Mouse (Mus musculus) megakaryocyte progenitor cell, adult 5-6 weeks (primary cell): ENCODE measurements around the gene H2-K1. TPM values are rescaled to one million over a fixed set of nuclear protein-coding genes. Genes with fewer than 3 reads are reported as not detected.
"Not testable (repeated sequence)": the region's sequence is repeated elsewhere in the genome, so short reads cannot be mapped to it uniquely, and the experiment has no call there.

Experiments used
- ATAC-seq: replicated peaks from 2 replicates; pipeline ENCODE4 v1.8.0; 2016; ENCODE audit warnings: mild to moderate bottlenecking, moderate TSS enrichment, inconsistent platforms; ENCODE audit not compliant: poor library complexity
- total RNA-seq, 2 experiments: library from RNA; stranded (forward) in 1 of 2; stranded (reverse) in 1 of 2; fragments of 157-497, 149-512 nt in 1 of 2; fragments of 200-1000 nt in 1 of 2; gene quantifications; 2 replicates each; pipeline versions ENCODE4 v1.2.3 to v1.2.4; 2015 to 2017

The H2-K1 gene
- total RNA-seq, 2 experiments from 2014 or later = 748 to 1,011 TPM

- ATAC-seq = peak; percentile 55
Measured at GRCm38 (mm10) chr17:34027656-34028223, 27.6 kb upstream of the H2-K1 start, which contains the start of gene H2-Ke6. Gene H2-Ke6 (minus strand): TSS chr17:34028060.

DNA sequence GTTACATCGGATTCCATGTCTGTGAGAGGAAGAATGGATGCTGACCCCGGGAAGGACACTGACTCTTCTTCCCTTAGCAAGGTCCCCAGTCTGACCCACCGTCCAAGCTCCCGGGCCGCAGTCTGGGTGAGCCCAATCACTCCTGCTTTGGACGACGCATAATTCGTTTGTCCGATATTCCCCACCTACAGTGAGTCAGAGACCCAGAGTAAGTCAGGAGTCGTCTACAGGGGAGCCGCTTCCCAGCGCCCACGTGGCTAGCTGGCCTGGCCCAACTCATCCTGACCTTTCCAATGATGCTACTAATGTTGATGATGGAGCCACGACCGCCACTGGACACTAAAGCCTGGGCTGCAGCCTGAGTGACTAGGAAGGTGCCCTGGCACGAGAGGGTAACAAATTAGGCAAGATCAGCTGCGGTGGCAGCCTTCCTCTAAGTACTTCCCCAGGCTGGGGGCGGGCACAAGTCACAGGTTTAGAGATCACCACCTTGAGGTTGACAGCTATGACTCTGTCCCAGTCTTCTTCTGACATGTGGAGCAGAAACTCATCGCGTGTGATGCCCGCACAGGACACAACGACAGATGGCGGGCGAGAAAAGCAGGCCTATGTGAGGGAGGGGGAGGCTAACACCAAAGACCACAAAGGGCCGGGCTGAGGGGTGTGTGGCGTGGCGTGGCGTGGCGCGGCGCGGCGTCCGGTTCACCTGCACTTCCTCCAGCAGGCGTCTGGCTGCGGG is 26.9 kb upstream of the H2-K1 start:
- ATAC-seq = peak; percentile 33

DNA sequence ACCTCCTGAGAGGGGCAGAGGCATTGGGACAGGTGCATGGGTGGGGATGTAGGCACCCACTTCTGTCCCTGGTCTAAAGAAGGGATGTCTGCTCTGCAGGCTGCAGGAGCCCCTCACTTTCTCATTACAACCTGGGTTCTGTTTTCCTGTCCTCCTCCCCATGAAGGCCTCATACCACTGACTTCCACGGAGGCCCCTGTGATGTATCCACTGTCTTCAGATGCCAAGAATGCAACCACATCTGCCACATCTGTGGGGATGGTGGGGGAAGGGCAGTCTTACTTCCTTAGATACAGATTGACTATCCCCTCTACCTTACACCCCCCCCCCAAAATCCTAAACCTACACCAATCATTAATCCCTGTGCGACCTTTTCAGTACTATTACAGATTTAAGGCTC is 26.1 kb upstream of the H2-K1 start:
- ATAC-seq = no peak

GRCm38 (mm10) chr17:34025756-34026151 is 25.6 kb upstream of the H2-K1 start:
- ATAC-seq = no peak

DNA sequence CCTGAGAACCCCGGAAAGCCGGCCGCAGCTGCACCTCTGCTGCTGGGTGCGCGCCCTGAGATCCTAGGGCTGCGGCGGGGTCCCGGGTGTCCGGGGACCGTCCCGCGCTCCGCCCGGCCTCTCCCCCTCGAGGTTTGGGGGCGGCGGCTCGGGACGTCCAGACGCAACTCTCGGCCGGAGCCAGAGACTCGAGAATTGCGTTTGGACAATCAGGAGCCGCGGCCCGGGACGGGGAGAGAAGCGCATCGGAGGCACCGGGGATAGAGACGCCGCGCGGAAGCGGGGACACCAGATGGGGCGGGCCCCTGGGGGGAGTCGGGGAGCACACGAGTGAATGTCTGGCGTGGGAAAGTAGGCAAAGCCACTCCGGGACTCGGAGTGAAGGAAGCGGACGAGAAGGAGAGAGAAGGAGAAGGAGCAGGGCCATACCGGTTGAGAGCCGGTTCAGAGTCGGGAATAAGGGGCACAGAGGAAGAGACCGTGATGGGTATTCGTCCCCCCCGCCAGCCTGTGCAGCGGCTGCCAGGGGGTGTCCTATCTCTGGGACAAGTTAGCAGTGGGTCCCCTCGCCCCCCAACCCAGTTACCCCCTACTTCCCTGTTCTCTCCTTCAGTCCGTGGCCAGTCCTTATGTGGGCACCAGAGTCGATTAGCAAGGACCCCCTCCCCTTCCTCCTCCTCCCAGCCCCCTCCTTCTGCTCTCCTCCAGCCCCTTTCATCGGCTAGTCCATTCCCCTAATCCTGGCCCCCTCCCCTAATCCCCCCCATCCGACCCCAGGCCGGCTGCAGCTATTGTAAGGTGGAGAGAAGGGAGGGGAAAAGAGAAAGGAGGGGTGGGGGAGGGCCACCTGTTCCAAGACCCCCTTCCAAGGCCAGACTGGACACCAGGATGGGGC is 25.0 kb upstream of the H2-K1 start:
- no peak for ATAC-seq

DNA sequence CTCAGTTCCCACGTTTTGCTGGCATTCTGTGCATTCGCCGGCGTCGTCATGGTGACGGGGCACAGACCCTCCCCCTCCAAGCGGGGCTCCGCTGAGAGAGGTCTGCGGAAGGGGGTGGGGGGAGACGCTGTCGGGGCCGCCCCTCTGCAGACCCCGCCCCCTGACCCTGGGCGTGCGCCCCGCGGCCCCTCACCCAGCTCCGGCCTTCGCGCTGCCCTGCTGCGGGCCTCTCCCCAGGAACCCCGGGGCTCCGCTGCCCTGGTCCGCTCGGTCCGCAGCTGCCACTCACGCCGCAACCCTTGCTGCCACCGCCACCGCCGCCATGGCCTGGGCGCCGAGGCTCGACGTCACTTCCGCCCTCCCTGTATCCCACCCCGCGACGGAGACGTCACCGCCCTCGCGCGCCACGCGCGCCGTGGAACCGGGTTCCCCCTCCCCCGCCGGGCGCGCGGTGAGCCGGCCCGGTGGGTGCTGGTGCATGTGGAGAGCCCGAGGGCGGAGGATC is 24.2 kb upstream of the H2-K1 start, which contains the start of gene Ring1:
Gene Ring1, minus strand, starts transcription at position 364 of the 505 bp plus-strand sequence.
- peak; percentile 37 for ATAC-seq

DNA sequence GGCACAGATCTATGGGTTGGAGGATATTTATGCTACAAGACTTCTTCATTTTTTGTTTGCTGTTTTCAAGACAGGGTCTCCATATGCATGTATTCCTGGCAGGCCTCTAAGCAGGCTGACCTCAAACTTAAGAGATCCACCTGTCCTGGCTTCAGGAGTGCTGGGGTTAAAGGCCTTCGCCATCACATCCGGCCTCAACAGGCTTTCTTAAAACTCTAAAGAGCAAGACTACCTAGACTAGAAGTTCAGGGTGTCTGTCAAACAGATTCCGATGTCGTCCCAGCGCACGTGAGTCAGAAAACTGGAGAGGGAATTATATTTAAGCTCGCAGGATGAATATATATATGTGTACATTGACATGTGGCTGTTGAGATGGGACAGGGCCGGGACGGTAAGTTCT is 23.5 kb upstream of the H2-K1 start:
- no peak for ATAC-seq

GRCm38 (mm10) chr17:34022987-34023386 is 22.8 kb upstream of the H2-K1 start:
- no peak for ATAC-seq

DNA sequence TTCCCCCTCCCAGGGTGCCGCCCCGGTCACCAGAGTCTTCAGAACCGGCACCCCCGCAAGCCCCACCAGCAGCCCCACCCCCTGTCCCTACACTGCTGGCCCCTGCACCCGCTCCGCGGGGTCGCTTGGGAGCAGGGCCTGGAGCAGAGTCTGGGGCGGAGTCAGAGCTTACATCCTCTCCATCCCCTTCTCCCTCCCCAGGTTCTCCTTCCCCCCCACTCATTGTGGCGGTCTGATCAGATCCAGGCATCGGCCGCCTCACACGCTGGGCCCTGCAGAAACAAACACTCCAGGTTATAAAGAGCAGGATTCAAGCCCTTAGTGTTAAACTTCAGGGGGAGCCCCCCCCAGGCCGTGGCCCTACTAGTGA is 22.3 kb upstream of the H2-K1 start:
- no peak for ATAC-seq

DNA sequence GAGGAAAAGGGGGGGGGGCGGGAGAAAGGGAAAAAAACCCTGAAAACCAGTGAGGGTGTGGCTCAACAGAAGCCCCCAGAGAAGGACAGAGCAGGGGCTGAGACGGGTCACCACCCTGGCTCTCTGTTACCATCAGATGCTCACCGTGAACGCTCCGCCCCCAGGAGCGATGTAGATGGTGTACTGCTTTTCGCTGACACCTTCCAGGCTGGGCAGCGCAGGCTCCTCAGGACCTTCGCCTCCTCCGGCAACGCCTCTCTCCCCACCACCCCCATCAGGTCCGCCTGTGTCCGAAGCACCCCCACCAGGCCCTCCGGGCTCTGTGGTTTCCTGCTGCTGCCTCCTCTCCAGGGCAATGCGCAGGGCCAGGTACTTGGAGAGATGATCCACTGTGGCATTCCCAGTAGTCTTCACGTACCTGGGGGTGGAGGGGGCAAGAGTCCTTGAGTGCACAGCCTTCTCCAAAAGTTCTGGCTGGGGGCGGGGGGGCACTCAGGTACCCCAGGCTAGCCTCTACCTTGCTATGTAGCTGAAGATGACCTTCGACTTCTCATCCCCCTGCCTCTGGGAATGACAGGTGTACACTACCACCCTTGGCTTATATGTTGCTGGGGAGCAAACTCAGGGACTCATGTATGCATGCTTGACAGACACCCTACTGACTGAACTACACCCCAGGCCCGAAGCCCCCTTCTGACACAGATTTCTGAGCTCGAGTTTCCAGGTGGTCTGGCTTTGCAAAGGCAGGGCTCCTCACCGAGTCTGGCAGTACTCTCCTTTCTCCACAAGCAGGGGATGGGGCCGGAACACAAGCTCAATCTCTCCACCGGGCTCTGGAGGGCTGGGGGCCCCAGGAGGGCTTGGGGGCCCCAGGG is 21.6 kb upstream of the H2-K1 start:
- ATAC-seq = no peak

- no peak for ATAC-seq
Measured at GRCm38 (mm10) chr17:34013436-34013835, 13.3 kb upstream of the H2-K1 start.

DNA sequence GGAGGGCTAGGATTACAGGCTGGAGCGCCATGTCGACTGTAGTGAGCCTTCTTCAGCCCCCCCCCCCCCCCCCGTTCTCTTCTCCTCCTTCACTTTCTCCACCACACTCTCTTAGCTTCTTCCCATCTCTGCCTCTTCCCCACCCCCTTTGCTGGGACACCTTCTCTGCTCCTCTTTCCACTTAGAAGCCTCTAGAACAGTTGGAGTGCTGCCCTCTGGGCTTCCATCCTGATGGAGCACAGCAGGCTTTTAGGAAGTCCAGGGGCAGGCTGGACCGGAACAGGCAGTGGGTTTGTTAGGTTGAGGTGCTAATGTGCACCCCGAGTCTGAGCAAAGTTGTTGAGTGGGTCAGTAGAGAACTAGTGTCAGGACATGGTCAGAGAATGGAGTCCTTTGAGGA is 10.0 kb upstream of the H2-K1 start:
- ATAC-seq = no peak

GRCm38 (mm10) chr17:34006570-34006969 is 6.4 kb upstream of the H2-K1 start:
- no peak for ATAC-seq

GRCm38 (mm10) chr17:34003426-34003825 is 3.3 kb upstream of the H2-K1 start:
- no peak for ATAC-seq

- not testable (repeated sequence) for ATAC-seq
Measured at GRCm38 (mm10) chr17:34000796-34001195, 649 bp upstream of the H2-K1 start.

DNA sequence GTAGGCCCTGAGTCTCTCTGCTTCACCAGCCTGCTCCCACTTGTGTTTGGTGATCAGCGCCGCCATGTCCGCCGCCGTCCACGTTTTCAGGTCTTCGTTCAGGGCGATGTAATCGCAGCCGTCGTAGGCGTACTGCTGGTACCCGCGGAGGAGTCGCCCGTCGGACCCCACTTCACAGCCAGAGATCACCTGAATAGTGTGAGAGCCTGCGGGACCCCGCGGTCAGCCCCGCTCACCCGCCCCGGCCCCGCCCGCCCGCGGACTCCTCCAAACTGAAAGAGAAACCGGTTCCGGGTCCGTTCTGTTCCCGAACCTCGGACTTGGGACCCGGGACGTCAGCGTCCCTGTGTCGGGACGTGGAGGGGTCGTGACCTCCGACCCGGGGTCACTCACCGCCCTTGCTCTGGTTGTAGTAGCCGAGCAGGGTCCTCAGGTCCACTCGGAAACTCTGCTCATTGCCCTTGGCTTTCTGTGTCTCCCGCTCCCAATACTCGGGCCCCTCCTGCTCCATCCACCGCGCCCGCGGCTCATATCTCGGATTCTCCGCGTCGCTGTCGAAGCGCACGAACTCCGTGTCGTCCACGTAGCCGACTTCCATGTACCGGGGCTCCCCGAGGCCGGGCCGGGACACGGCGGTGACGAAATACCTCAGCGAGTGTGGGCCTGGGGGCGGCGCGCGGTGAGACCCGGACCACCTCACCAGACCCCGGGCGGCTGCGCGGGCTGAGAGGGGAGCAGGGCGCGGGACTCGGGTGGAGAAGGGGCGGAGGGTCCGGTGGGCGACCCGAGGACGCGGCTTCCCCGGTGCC is 602 bp downstream of the H2-K1 start:
- ATAC-seq = peak; percentile 5; the same call in 1 of the 2 replicates

GRCm38 (mm10) chr17:33998697-33999096 is 1.4 kb downstream of the H2-K1 start:
- not testable (repeated sequence) for ATAC-seq

DNA sequence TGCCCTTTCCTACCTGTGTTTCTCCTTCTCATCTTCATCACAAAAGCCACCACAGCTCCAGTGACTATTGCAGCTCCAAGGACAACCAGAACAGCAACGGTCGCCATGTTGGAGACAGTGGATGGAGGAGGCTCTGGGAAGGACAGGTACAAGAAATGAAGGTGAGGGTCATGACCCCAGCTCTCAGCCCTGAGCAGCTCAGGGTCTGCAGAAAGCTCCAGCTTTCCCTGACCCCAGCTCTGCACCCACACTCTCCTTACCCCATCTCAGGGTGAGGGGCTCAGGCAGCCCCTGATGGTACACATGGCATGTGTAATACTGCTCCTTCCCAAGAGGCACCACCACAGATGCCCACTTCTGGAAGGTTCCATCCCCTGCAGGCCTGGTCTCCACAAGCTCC is 3.1 kb downstream of the H2-K1 start:
- ATAC-seq = not testable (repeated sequence)

- no peak for ATAC-seq
Measured at GRCm38 (mm10) chr17:33995651-33996050, 4.5 kb downstream of the H2-K1 start.

- ATAC-seq = no peak
Measured at GRCm38 (mm10) chr17:33994959-33995358, 5.2 kb downstream of the H2-K1 start.
